Mouse (Mus musculus) C2C12 (cell line): ENCODE results near the gene Mycbpap.

Experiments used
- CEBPB ChIP-seq: IDR thresholded peaks from one replicate; pipeline ENCODE4 v1.6.1; 2011; ENCODE audit warnings: low read depth, mild to moderate bottlenecking, control low read depth, moderate library complexity
- CTCF ChIP-seq: IDR thresholded peaks from one replicate; pipeline ENCODE4 v1.5.1; 2011; ENCODE audit not compliant: control insufficient read depth, insufficient read depth, insufficient read length
- MAX ChIP-seq: IDR thresholded peaks from one replicate; pipeline ENCODE4 v1.6.1; 2011; ENCODE audit warnings: mild to moderate bottlenecking, control low read depth
- MYOD1 ChIP-seq: IDR thresholded peaks from one replicate; pipeline ENCODE4 v1.6.1; 2011; ENCODE audit warnings: low read depth; ENCODE audit not compliant: control insufficient read depth, insufficient read length
- MYOG ChIP-seq: IDR thresholded peaks from one replicate; pipeline ENCODE4 v1.6.1; 2011; ENCODE audit not compliant: control insufficient read depth, insufficient read length; ENCODE audit errors: extremely low read depth

GRCm38 (mm10) chr11:94477651-94478050 lies 43.9 kb downstream of the Mycbpap start:
- no peak for TF ChIP-seq CTCF
- TF ChIP-seq MYOG = no peak
- TF ChIP-seq CEBPB = no peak
- no peak for TF ChIP-seq MAX
- no peak for TF ChIP-seq MYOD1
